Mouse (Mus musculus) liver, postnatal 0 days (tissue): ENCODE data around the gene Ddx6.

Source experiments
- CTCF ChIP-seq: sonication (generic); IDR thresholded peaks from 2 replicates; pipeline ENCODE4 v1.5.1; 2016; ENCODE audit warnings: antibody characterized with exemption, low read depth
- EP300 ChIP-seq: IDR thresholded peaks from 2 replicates; pipeline ENCODE4 v1.6.1; 2016; ENCODE audit warnings: antibody characterized with exemption, low read depth, mild to moderate bottlenecking

DNA sequence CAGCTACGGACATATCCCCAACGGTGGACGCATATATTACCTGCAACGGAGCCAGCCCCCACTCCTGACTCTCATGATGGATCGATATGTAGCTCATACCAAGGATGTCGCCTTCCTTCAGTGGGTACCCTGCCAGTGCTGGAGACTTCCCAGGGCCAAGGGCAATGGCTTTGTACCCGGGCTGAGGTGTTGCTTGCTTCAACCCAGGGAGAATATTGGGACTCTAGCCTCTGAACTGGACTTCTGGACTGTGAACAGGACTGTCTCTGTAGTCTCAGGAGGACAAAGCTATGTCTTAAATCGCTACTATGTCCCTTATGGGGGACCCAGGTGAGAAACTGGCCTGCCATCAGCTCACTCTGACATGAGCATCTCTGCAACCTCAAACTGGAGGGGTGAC, 78.4 kb downstream of the Ddx6 start:
- TF ChIP-seq CTCF = no peak
- no peak for TF ChIP-seq EP300
